Mouse (Mus musculus): ENCODE data around the gene Cx3cr1. TPM values are rescaled to one million over a fixed set of nuclear protein-coding genes. Genes with fewer than 3 reads are reported as not detected.
A peak's percentile ranks its signal among the peaks of the same experiment; 100 is the strongest.

Gene Cx3cr1
- polyA plus RNA-seq, 1 experiment, result 9.0 TPM

DNA sequence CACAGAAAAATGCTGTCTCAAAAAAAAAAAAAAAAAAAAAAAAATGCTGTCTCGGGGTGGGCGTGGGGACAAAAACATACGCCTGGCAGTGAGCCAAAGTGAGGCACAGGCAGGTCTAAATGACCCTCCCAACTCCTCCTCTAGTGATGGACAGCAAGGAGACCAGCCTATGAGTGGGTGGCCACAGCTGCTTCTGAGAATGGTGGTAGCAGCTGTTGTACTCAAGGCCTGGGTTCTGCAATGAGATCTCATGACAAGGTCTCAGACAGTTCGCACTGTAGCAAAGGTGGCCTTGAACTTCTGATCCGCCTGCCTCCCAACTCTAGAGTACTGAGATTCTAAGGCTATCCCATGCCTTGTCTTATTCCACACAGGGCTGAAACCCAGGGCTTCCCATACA is 128.3 kb downstream of the Cx3cr1 start:
- Histone ChIP-seq H3K4me1 (ENCODE audit: control insufficient read depth, insufficient read depth, low read length) (peaks cover 8% of the 10 kb centered on the region; the same call in 1 of the 2 replicates), H3K27ac (ENCODE audit: insufficient read depth, low read length) (no peak overlapping the region), H3K4me3 (replicated peaks; ENCODE audit: insufficient read depth, low read depth, low read length) (no peak overlapping the region), H3K27me3 (ENCODE audit: control insufficient read depth, insufficient read depth, low read length) (no peaks in the 10 kb centered on the region)
- no peak for DNase-seq
- WGBS, result 35% methylated on average over 5 of the region's 5 CpGs
- TF ChIP-seq CTCF (IDR thresholded peaks at IDR 0.05; ENCODE audit: borderline replicate concordance, insufficient read depth, low read depth, low read length) (no peak), POLR2A (IDR thresholded peaks at IDR 0.05; ENCODE audit: borderline replicate concordance, insufficient read depth, low read length) (no peak)

DNA sequence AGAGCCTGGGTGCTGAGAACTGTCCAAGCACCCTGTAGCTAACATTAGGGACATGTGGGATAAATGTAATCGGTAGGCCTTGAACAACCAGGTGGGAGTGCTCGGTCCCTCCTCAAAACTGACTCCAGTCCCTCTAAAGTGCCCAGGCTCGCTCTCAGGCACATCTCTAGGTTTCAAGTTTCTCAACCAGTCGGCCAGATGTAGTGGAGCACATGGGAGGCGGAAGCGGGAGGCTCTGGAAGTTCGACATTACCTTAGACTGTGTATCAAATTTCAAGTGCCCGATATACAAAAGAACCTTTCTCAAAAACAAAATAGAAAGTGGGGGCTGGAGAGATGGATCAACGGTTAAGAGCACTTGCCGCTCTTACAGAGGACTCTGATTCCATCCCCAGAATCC is 130.0 kb downstream of the Cx3cr1 start:
- TF ChIP-seq CTCF (IDR thresholded peaks at IDR 0.05; ENCODE audit: borderline replicate concordance, insufficient read depth, low read depth, low read length), result no peak
- TF ChIP-seq POLR2A (IDR thresholded peaks at IDR 0.05; ENCODE audit: borderline replicate concordance, insufficient read depth, low read length), result no peak
- no peak for DNase-seq
- H3K4me1 ChIP-seq (ENCODE audit: control insufficient read depth, insufficient read depth, low read length), result peaks cover 8% of the 10 kb centered on the region; the same call in 1 of the 2 replicates
- H3K4me3 ChIP-seq (replicated peaks; ENCODE audit: insufficient read depth, low read depth, low read length), result no peak overlapping the region
- H3K27ac ChIP-seq (ENCODE audit: insufficient read depth, low read length), result no peak overlapping the region
- H3K27me3 ChIP-seq (ENCODE audit: control insufficient read depth, insufficient read depth, low read length), result no peaks in the 10 kb centered on the region
- 87% methylated on average over 10 of the region's 10 CpGs for WGBS

DNA sequence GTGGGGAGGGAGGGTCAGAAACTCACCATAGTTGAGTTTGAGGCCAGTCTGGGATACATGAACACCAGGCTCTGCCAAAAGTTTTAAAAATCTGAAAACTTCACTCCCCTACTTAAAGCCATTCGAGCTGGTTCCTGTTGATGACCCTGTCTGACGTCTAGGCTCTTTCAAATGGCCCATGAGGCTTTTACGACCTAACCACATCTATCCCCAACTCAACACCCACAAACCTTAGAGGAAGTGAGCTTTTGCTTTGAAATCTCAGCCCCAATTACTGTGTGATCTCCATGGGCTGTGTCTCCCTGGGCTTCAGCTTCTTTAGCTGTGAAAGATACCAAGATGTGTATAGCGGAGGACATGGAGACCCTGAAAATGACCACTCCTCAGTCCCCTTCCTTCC is 131.2 kb downstream of the Cx3cr1 start:
- Histone ChIP-seq H3K4me1 (ENCODE audit: control insufficient read depth, insufficient read depth, low read length) (peaks cover 8% of the 10 kb centered on the region; the same call in 1 of the 2 replicates), H3K27me3 (ENCODE audit: control insufficient read depth, insufficient read depth, low read length) (no peaks in the 10 kb centered on the region), H3K4me3 (replicated peaks; ENCODE audit: insufficient read depth, low read depth, low read length) (no peak overlapping the region), H3K27ac (ENCODE audit: insufficient read depth, low read length) (no peak overlapping the region)
- WGBS, result 90% methylated on average over 4 of the region's 4 CpGs
- DNase-seq, result no peak
- TF ChIP-seq POLR2A (IDR thresholded peaks at IDR 0.05; ENCODE audit: borderline replicate concordance, insufficient read depth, low read length) (no peak), CTCF (IDR thresholded peaks at IDR 0.05; ENCODE audit: borderline replicate concordance, insufficient read depth, low read depth, low read length) (no peak)

DNA sequence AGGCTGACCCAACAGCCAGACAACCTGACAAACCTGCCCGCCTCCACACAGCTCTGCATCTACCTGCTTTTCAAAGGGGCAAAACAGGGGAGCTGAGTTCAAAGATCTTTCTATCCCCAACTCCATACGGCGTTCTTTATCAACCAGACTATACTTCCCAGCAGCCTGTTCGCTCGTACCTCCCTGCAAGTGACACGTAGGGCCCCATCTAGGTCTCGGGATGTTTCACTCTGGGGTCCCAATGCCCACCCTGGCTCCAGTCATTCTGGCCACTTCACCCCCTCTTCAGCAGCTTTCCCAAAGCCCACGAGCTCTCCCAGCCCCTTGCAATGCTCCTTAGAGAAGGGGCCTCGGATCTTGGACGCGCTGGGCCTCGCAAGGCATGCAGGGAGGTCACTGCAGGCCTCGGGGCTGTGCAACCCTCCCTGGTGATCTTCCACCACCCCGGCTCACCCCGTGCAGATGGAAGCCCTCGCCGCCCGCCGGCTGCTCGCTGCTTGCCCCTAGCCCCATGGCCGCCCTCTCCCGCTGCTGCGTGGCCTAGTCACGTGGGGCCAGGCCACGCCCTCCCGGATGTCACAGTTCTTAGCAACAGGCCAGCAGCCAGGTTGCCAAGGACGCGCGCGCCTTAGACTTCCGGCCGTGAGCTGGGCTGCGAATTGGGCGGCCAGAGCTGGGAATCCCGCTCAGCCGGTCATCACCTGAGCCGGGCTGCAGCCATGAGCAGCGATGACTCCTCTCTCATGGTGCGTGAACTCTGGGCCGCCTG is 132.5 kb downstream of the Cx3cr1 start, which contains the start of the genes Gorasp1 and Ttc21a:
TSS of gene Gorasp1 (minus strand) at position 561 of the 769 bp plus-strand sequence.
TSS of gene Ttc21a (plus strand) at position 602 of the 769 bp plus-strand sequence.
- WGBS, result under 1% methylated on average over 40 of the region's 40 CpGs
- Histone ChIP-seq H3K4me1 (ENCODE audit: control insufficient read depth, insufficient read depth, low read length) (peaks cover 8% of the 10 kb centered on the region; the same call in 1 of the 2 replicates), H3K27me3 (ENCODE audit: control insufficient read depth, insufficient read depth, low read length) (no peaks in the 10 kb centered on the region), H3K27ac (ENCODE audit: insufficient read depth, low read length) (peak within 1 kb of the TSS; percentile 84), H3K4me3 (replicated peaks; ENCODE audit: insufficient read depth, low read depth, low read length) (peak within 1 kb of the TSS; percentile 89)
- peak; percentile 90 to 93 for DNase-seq
- TF ChIP-seq POLR2A (IDR thresholded peaks at IDR 0.05; ENCODE audit: borderline replicate concordance, insufficient read depth, low read length) (peak; percentile 86), CTCF (IDR thresholded peaks at IDR 0.05; ENCODE audit: borderline replicate concordance, insufficient read depth, low read depth, low read length) (no peak)

DNA sequence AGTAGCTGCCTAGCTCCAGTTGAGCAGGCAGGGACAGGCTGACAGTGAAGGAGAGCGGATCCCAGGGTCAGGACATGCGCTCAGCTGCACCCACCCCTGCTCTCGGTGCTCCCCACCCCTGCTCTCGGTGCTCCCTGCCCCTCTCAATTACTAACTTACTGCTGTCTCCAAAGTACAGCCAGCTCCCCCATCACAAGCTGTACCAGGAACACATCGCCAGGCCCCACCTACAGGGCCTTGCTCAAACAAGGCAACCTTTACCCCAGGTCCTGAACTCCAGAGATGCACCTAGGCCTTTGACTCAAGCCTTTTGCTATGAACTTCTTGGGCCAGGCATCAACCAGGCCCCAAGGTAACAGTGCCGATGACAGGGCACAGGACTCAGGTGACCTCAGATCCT is 136.0 kb downstream of the Cx3cr1 start:
- TF ChIP-seq POLR2A (IDR thresholded peaks at IDR 0.05; ENCODE audit: borderline replicate concordance, insufficient read depth, low read length) (no peak), CTCF (IDR thresholded peaks at IDR 0.05; ENCODE audit: borderline replicate concordance, insufficient read depth, low read depth, low read length) (no peak)
- Histone ChIP-seq H3K4me3 (replicated peaks; ENCODE audit: insufficient read depth, low read depth, low read length) (no peak overlapping the region), H3K27me3 (ENCODE audit: control insufficient read depth, insufficient read depth, low read length) (no peaks in the 10 kb centered on the region), H3K27ac (ENCODE audit: insufficient read depth, low read length) (no peak overlapping the region), H3K4me1 (ENCODE audit: control insufficient read depth, insufficient read depth, low read length) (peaks cover 5% of the 10 kb centered on the region)
- 91% methylated on average over 6 of the region's 6 CpGs for WGBS
- DNase-seq, result no peak

DNA sequence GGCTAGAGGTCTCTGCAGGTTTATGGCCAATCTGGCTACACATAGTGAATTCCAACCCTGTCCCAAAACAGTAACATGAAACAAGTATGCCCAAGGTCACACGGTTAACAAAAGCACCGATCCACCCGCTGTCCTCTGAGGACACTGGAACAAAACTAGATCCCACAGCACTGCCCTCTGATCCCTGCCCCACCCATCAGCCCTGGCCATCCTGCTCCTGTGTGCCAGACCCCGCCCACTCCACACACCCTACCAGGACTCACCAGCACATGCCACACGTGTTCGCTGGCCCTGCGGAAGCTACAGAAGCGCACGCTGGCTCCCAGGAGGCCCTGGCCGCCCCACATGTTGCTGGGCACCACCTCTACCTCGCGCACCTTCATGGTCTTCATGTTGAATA is 137.3 kb downstream of the Cx3cr1 start:
- H3K27ac ChIP-seq (ENCODE audit: insufficient read depth, low read length), result no peak overlapping the region
- WGBS, result 85% methylated on average over 12 of the region's 12 CpGs
- TF ChIP-seq POLR2A (IDR thresholded peaks at IDR 0.05; ENCODE audit: borderline replicate concordance, insufficient read depth, low read length), result no peak
- no peak for TF ChIP-seq CTCF (IDR thresholded peaks at IDR 0.05; ENCODE audit: borderline replicate concordance, insufficient read depth, low read depth, low read length)
- no peaks in the 10 kb centered on the region for H3K27me3 ChIP-seq (ENCODE audit: control insufficient read depth, insufficient read depth, low read length)
- DNase-seq, result no peak
- no peak overlapping the region for H3K4me3 ChIP-seq (replicated peaks; ENCODE audit: insufficient read depth, low read depth, low read length)
- H3K4me1 ChIP-seq (ENCODE audit: control insufficient read depth, insufficient read depth, low read length), result no peaks in the 10 kb centered on the region; the same call in 1 of the 2 replicates

DNA sequence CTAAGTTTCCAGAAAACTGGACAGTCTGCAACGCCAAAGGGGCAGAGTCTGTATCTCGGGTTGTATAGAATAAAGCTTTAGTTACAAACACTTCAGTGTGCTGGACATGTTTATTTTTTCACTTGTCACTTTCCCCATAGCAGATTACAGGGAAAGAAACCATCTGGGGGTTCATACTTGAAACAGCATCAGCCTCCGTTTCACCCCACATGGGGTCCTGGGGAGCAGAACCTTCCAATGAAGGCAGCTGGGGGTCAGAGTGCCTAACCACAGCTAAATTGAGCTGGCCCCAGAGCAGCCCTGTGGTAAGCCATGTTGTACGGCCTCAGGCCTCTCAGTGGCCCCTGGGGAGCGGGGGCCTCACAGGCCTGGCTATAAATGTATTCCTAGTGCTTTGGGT is 143.2 kb downstream of the Cx3cr1 start:
- WGBS, result 70% methylated on average over 5 of the region's 5 CpGs
- no peak for TF ChIP-seq CTCF (IDR thresholded peaks at IDR 0.05; ENCODE audit: borderline replicate concordance, insufficient read depth, low read depth, low read length)
- no peak for TF ChIP-seq POLR2A (IDR thresholded peaks at IDR 0.05; ENCODE audit: borderline replicate concordance, insufficient read depth, low read length)
- DNase-seq, result no peak
- no peak overlapping the region for H3K4me3 ChIP-seq (replicated peaks; ENCODE audit: insufficient read depth, low read depth, low read length)
- H3K27ac ChIP-seq (ENCODE audit: insufficient read depth, low read length), result no peak overlapping the region
- no peaks in the 10 kb centered on the region for H3K27me3 ChIP-seq (ENCODE audit: control insufficient read depth, insufficient read depth, low read length)
- no peaks in the 10 kb centered on the region; the same call in 1 of the 2 replicates for H3K4me1 ChIP-seq (ENCODE audit: control insufficient read depth, insufficient read depth, low read length)

DNA sequence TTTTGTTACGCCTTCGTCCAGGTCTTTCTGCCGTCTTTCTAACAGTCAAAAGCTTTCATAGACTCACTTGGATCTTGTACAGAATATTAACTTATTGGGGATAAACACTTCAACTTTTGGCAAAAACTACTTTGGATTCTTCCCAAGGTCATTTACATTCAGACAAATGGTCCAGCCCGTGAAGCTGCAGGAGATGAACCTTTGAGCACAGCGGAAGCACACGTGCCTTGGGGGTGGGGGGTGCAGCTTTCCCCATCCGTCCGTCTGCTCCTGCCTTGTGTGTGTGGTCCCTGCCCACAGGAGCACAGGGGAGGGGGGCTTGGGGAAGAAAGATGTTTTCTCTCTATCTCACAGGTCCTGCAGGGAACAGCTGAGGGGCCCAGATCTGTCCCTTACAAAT is 143.9 kb downstream of the Cx3cr1 start:
- no peak for DNase-seq
- no peak overlapping the region for H3K4me3 ChIP-seq (replicated peaks; ENCODE audit: insufficient read depth, low read depth, low read length)
- no peaks in the 10 kb centered on the region for H3K27me3 ChIP-seq (ENCODE audit: control insufficient read depth, insufficient read depth, low read length)
- WGBS, result 30% methylated on average over 8 of the region's 8 CpGs
- TF ChIP-seq POLR2A (IDR thresholded peaks at IDR 0.05; ENCODE audit: borderline replicate concordance, insufficient read depth, low read length), result no peak
- no peak for TF ChIP-seq CTCF (IDR thresholded peaks at IDR 0.05; ENCODE audit: borderline replicate concordance, insufficient read depth, low read depth, low read length)
- H3K4me1 ChIP-seq (ENCODE audit: control insufficient read depth, insufficient read depth, low read length), result no peaks in the 10 kb centered on the region; the same call in 1 of the 2 replicates
- no peak overlapping the region for H3K27ac ChIP-seq (ENCODE audit: insufficient read depth, low read length)
